In genomic region chr7:120098403-120098802, GRCm38 (mm10) we compare ENCODE assay signal across 10 mouse cellular contexts. TPM values are rescaled to one million over a fixed set of nuclear protein-coding genes. Genes with fewer than 3 reads are reported as not detected.
A peak's percentile ranks its signal among the peaks of the same experiment; 100 is the strongest.
DNase-seq lines count a peak whose midpoint lies in the region; ATAC-seq and TF ChIP-seq lines count a peak whose summit lies in the region.
"Had no signal": no experiment of that assay in that cellular context is flagged by ENCODE, and none has a peak within 500 bp of the region (broad histone marks: within the 10 kb centered on the region; RNA-seq: fewer than 3 reads in every experiment).

No protein-coding gene starts in this region.

- peak; percentile 52 to 53 for DNase-seq in left cerebral cortex, adult 18-20 months (ENCODE audit: low spot score in 2 of 2)
- no peak for DNase-seq in left cerebral cortex, adult 11 months (ENCODE audit: low spot score)
- DNase-seq in adrenal gland, postnatal 25 days, result peak; percentile 90
- DNase-seq in embryonic facial prominence, embryonic 14.5 days (ENCODE audit: low spot score), result peak; percentile 54
- peak; percentile 80 for DNase-seq in limb, embryonic 11.5 days (ENCODE audit: low spot score)
- DNase-seq in ovary, postnatal 14 days (ENCODE audit: low spot score), result peak; percentile 65
- peak; percentile 54 for DNase-seq in urinary bladder, postnatal 10 days (ENCODE audit: low spot score)

- no peaks in the 10 kb centered on the region for H3K9me3 ChIP-seq in embryonic facial prominence, embryonic 14.5 days (ENCODE audit: control insufficient read depth, low read length)
- H3K9me3 ChIP-seq in intestine, postnatal 0 days (ENCODE audit: control insufficient read depth), result no peaks in the 10 kb centered on the region
- H3K9me3 ChIP-seq in limb, embryonic 11.5 days (ENCODE audit: control insufficient read depth, low read length), result no peaks in the 10 kb centered on the region
- H3K9me3 ChIP-seq: embryonic facial prominence, embryonic 15.5 days had no signal

- H3K27me3 ChIP-seq in embryonic facial prominence, embryonic 14.5 days (replicated peaks; ENCODE audit: control insufficient read depth, insufficient read depth, low read length), result no peaks in the 10 kb centered on the region
- no peaks in the 10 kb centered on the region for H3K27me3 ChIP-seq in intestine, postnatal 0 days (replicated peaks; ENCODE audit: control insufficient read depth, insufficient read depth, low read length)
- no peaks in the 10 kb centered on the region for H3K27me3 ChIP-seq in limb, embryonic 11.5 days (ENCODE audit: control insufficient read depth, insufficient read depth, low read length)
- H3K27me3 ChIP-seq: embryonic facial prominence, embryonic 15.5 days had no signal

- no peak overlapping the region for H3K9ac ChIP-seq in embryonic facial prominence, embryonic 14.5 days (ENCODE audit: low read depth, low read length)
- H3K9ac ChIP-seq in intestine, postnatal 0 days (ENCODE audit: low read depth, low read length), result no peak overlapping the region
- H3K9ac ChIP-seq in limb, embryonic 11.5 days (ENCODE audit: low read length), result no peak overlapping the region
- H3K9ac ChIP-seq: embryonic facial prominence, embryonic 15.5 days had no signal

- no peak overlapping the region for H3K4me3 ChIP-seq in embryonic facial prominence, embryonic 14.5 days (ENCODE audit: low read depth, low read length)
- H3K4me3 ChIP-seq in intestine, postnatal 0 days (ENCODE audit: low read depth, low read length), result no peak overlapping the region
- no peak overlapping the region for H3K4me3 ChIP-seq in limb, embryonic 11.5 days (ENCODE audit: low read depth, low read length)
- H3K4me3 ChIP-seq: embryonic facial prominence, embryonic 15.5 days had no signal

- peak; percentile 47 for ATAC-seq in embryonic facial prominence, embryonic 14.5 days (ENCODE audit: low read depth)
- ATAC-seq in intestine, postnatal 0 days, result peak; percentile 63
- ATAC-seq in limb, embryonic 11.5 days (ENCODE audit: insufficient number of reproducible peaks, low FRiP score, low TSS enrichment, low read depth), result no peak

- peaks cover 5% of the 10 kb centered on the region; the same call in 1 of the 2 replicates for H3K4me1 ChIP-seq in embryonic facial prominence, embryonic 14.5 days (ENCODE audit: control insufficient read depth, insufficient read depth, low read length)
- peaks cover 9% of the 10 kb centered on the region; the same call in 1 of the 2 replicates for H3K4me1 ChIP-seq in intestine, postnatal 0 days (replicated peaks; ENCODE audit: control insufficient read depth, insufficient read depth, low read length)
- H3K4me1 ChIP-seq in limb, embryonic 11.5 days (ENCODE audit: control insufficient read depth, insufficient read depth, low read length), result no peaks in the 10 kb centered on the region

- no peak overlapping the region for H3K27ac ChIP-seq in embryonic facial prominence, embryonic 14.5 days (replicated peaks; ENCODE audit: low read depth, low read length)
- no peak overlapping the region for H3K27ac ChIP-seq in intestine, postnatal 0 days (ENCODE audit: low read depth, low read length)
- no peak overlapping the region for H3K27ac ChIP-seq in limb, embryonic 11.5 days (replicated peaks; ENCODE audit: low read depth, low read length)
- H3K27ac ChIP-seq: embryonic facial prominence, embryonic 15.5 days had no signal

- no peaks in the 10 kb centered on the region for H3K36me3 ChIP-seq in embryonic facial prominence, embryonic 14.5 days (ENCODE audit: control insufficient read depth, insufficient read depth, low read length)
- no peaks in the 10 kb centered on the region for H3K36me3 ChIP-seq in intestine, postnatal 0 days (ENCODE audit: control insufficient read depth, insufficient read depth)
- H3K36me3 ChIP-seq in limb, embryonic 11.5 days (ENCODE audit: control insufficient read depth, insufficient read depth, low read length), result no peaks in the 10 kb centered on the region
- H3K36me3 ChIP-seq: embryonic facial prominence, embryonic 15.5 days had no signal

- TF ChIP-seq CTCF in intestine, postnatal 0 days (IDR thresholded peaks at IDR 0.05; ENCODE audit: low read depth), result peak; percentile 92

- H3K4me2 ChIP-seq in embryonic facial prominence, embryonic 14.5 days (ENCODE audit: low read depth, low read length), result no peak overlapping the region
- H3K4me2 ChIP-seq in intestine, postnatal 0 days (replicated peaks; ENCODE audit: low read depth), result no peak overlapping the region
- no peak overlapping the region for H3K4me2 ChIP-seq in limb, embryonic 11.5 days (ENCODE audit: low read depth, severe bottlenecking)

- 22% methylated on average over 9 of the region's 9 CpGs for WGBS in embryonic facial prominence, embryonic 14.5 days
- 25% methylated on average over 9 of the region's 9 CpGs for WGBS in intestine, postnatal 0 days
- WGBS in limb, embryonic 11.5 days, result 23% methylated on average over 9 of the region's 9 CpGs

RNA-seq across cellular contexts. Expression of gene Dnah3, which starts 3.3 kb away (rescaled TPM):
- under 1 TPM; 0.12 to 0.19 TPM for total RNA-seq in left cerebral cortex, adult 18-20 months (2021)
- not detected in 2 replicates for total RNA-seq in adrenal gland, postnatal 25 days (2021)
- polyA plus RNA-seq in embryonic facial prominence, embryonic 14.5 days (2014; fragmentation: Nextera tagmentation; extraction: Ambion mirVana), result 0.70 TPM in 1 of 2 replicates, not detected in the other
- not detected in 2 replicates for polyA plus RNA-seq in intestine, postnatal 0 days (2015; fragmentation: Nextera tagmentation; extraction: Ambion mirVana)
- polyA plus RNA-seq in limb, embryonic 11.5 days (2014; fragmentation: Nextera tagmentation; extraction: Ambion mirVana), result not detected in 2 replicates
- polyA plus RNA-seq: neural tube, embryonic 14.5 days had no signal

RNA-seq across cellular contexts. Expression of gene Tmem159, which starts 3.8 kb away (rescaled TPM):
- total RNA-seq in left cerebral cortex, adult 18-20 months (2021), result 10 to 100 TPM; 12.9 to 14.1 TPM
- 80.3 and 83.9 TPM in 2 replicates for total RNA-seq in adrenal gland, postnatal 25 days (2021)
- polyA plus RNA-seq in embryonic facial prominence, embryonic 14.5 days (2014; fragmentation: Nextera tagmentation; extraction: Ambion mirVana), result 24.2 and 25.8 TPM in 2 replicates
- 21.6 and 22.9 TPM in 2 replicates for polyA plus RNA-seq in intestine, postnatal 0 days (2015; fragmentation: Nextera tagmentation; extraction: Ambion mirVana)
- polyA plus RNA-seq in limb, embryonic 11.5 days (2014; fragmentation: Nextera tagmentation; extraction: Ambion mirVana), result 14.6 and 15.6 TPM in 2 replicates

RNA-seq across cellular contexts. Expression of gene Zp2, which starts 46.7 kb away (rescaled TPM):
- under 1 TPM in 1 of 2 experiments, not detected in 1; 0.30 TPM for total RNA-seq in left cerebral cortex, adult 18-20 months (2021)
- 0.36 TPM in 1 of 2 replicates, not detected in the other for total RNA-seq in adrenal gland, postnatal 25 days (2021)
- 1.2 and 1.7 TPM in 2 replicates for polyA plus RNA-seq in embryonic facial prominence, embryonic 14.5 days (2014; fragmentation: Nextera tagmentation; extraction: Ambion mirVana)
- 0.18 and 0.31 TPM in 2 replicates for polyA plus RNA-seq in intestine, postnatal 0 days (2015; fragmentation: Nextera tagmentation; extraction: Ambion mirVana)
- not detected in 2 replicates for polyA plus RNA-seq in limb, embryonic 11.5 days (2014; fragmentation: Nextera tagmentation; extraction: Ambion mirVana)
- polyA plus RNA-seq: neural tube, embryonic 14.5 days had no signal
